Mouse (Mus musculus) adrenal gland, adult 8-10 months (tissue): ENCODE data around the gene Spata48. TPM values are rescaled to one million over a fixed set of nuclear protein-coding genes. Genes with fewer than 3 reads are reported as not detected.

Experiments
- DNase-seq: peaks from one replicate; pipeline ENCODE4 v3.0.0; 2022
- total RNA-seq, 4 experiments: library from RNA; stranded (reverse); gene quantifications; 2 replicates each; pipeline ENCODE4 v1.2.4; 2022

Spata48 gene
- total RNA-seq, 4 experiments from 2014 or later: 0.40 to 1.5 (median 1.1) TPM

- no peak for DNase-seq
Measured at GRCm38 (mm10) chr11:11545948-11546347, 84.1 kb downstream of the Spata48 start.

DNA sequence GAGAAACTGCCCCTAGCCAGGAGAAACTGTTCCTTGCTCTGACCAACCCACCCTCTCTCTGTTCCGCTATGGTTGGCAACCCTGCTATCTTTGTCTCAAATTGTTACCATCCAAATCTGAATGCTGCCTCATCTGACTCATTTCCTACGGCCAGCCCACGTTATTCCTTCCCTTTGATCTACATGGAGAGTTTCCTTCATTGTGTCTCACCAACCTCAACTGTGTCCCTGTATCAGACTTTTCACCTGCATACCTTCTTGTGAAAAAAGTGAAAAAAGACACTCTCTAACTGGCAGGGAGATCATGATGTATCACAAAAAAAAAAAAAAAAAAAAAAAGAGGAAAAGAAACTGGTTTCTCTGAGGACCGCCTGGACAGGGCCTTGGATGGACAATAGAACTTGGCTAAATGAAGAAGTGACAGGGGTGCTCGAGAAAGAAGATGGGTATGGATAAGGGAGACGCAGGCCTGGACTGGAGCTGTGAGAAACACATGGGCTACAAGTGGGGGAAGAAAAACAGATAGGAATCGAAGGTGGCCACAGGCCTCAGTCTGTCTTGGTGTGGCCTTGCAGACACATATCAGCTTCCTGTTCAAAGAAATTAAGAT is 85.1 kb downstream of the Spata48 start:
- no peak for DNase-seq

DNA sequence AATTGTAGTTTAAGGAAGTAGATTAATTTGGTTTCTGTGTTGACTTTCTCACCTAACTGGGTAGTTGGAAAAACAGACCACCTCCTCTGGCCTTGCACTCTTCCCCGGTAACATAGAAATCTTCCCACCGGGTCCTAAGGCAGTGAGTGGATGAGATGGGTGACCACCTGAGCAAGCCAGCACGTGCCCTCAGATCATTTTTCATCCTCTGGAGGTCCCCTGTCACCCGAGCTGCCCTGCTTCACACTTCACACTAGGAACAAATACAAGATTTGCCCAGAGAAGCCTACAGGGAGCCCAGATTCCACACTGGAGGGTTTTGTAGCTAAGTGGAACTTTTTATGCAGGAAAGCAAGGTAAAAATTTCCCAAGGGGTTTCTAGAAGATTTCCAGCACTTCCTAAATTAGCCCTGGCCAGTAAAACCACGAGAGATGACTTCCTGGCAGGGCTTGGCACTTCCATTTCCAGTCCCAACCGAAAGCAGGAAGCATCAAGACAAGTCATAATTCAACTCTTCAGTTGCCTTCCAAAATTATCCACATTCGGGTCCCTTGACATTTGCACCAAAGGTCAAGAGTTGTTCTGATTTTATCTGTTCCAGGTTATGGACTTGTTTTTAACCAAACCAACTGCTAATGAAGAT is 85.8 kb downstream of the Spata48 start:
- no peak for DNase-seq

DNA sequence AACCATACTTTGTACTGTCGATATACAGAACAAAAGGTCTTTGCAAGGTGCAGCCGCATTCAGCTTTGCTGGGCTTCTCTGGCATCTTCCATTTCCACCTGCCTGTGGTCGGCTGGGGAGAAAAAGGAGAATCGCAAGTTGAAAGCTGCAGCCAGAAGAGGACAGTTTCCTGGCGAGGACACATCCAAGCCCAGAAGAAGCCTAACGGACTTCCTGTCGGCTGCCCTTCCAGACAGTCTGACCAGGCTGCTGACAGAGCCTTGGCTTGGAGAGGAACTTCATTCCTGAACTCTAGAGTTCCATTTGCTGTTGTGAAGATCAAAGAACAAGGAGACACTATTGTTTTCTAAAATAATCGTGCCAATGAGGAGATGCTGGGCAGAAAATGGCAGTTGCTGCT is 93.7 kb downstream of the Spata48 start:
- no peak for DNase-seq

DNA sequence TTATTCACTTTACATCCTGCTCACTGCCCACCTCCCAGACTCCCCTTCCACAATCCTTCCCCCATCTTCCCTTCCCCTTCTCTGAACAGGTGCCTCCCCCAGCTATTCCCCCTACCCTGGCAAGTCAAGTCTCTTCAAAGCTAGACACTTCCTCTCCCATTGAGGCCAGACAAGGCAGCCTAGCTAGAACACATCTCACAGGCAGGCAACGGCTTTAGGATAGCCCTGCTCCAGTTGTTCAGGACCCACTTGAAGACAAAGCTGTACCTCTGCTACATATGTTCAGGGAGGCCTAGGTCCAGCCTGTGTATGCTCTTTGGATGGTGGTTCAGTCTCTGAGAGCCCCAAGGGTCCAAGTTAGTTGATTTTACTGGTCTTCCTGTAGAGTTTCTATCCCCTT is 94.3 kb downstream of the Spata48 start:
- no peak for DNase-seq

- peak; percentile 26 for DNase-seq
Measured at GRCm38 (mm10) chr11:11557173-11557967, 95.5 kb downstream of the Spata48 start.

DNA sequence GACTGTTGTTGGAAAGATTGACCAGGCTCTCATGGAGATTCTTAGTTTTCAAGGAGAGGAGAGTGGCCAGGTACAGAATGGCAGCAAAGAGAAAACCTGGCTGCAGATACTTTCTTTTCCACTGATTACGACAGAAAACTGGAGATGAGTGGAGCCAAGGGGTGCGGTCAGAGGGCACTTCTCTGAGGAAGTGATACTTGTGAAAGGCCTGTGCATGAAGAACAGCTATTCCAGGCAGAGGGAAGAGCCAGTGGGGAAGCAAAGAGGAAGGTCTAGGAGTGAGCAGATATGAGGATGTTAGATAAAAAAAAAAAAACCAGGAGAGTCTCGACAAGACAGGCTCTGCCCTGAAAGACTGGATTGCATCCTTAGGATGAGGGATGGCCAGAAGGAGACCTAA is 96.8 kb downstream of the Spata48 start:
- DNase-seq: no peak

- no peak for DNase-seq
Measured at GRCm38 (mm10) chr11:11559099-11559686, 97.3 kb downstream of the Spata48 start.

DNA sequence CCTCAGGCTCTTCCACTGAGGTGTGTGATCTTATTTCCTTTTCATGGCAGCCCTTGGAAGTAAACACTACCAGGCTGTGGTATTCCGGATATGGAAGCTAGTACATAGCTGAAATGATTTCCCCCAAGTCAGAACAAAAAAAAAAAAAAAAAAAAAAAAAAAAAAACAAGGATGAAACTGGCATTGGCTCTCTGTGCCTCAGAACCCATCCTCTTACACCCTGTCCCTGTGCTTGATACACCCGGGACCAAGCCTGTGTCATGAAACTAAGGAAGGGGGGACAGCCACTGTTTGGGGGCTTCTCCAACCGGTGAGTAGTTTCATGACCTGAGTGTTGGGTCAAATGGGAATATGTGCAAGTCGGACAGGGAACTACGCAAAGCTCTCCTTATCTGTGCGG is 99.2 kb downstream of the Spata48 start:
- DNase-seq: no peak

- no peak for DNase-seq
Measured at GRCm38 (mm10) chr11:11564266-11565044, 102.6 kb downstream of the Spata48 start.

Other genes with a start within 250 kb of the Spata48 start
- under 1 TPM; 0.29 to 0.70 (median 0.46) TPM for gene Zpbp, start 314 bp downstream of the Spata48 start, total RNA-seq
- not detected for gene 4930512M02Rik, start 165.7 kb downstream of the Spata48 start, total RNA-seq
- gene Ikzf1, start 222.9 kb downstream of the Spata48 start, total RNA-seq: 1 to 10 TPM; 2.7 to 6.3 (median 3.7) TPM